Mouse (Mus musculus) urinary bladder, adult 2 months (tissue): Measurements from ENCODE around the gene 1700015F17Rik. TPM values are rescaled to one million over a fixed set of nuclear protein-coding genes. Genes with fewer than 3 reads are reported as not detected.

Experiments
- DNase-seq: peaks from one replicate; pipeline ENCODE4 v3.0.0; 2022; ENCODE audit warnings: low spot score
- polyA plus RNA-seq: library from polyadenylated mRNA; depleted of rRNA; stranded (reverse); fragments of >200 nt; gene quantifications from 2 replicates; pipeline ENCODE4 v1.2.3, GENCODE M21; 2012; rRNA removed

The 1700015F17Rik gene
- 0.10 TPM in 1 of 2 replicates, not detected in the other for polyA plus RNA-seq

GRCm38 (mm10) chr5:5479043-5479442 lies at the start of gene 1700015F17Rik:
Gene 1700015F17Rik, minus strand, starts transcription at chr5:5479143.
- DNase-seq, result no peak

GRCm38 (mm10) chr5:5515411-5515810 lies 36.5 kb upstream of the 1700015F17Rik start:
- no peak for DNase-seq

GRCm38 (mm10) chr5:5514196-5515076 lies 35.5 kb upstream of the 1700015F17Rik start, which contains the start of gene Cldn12:
Gene Cldn12, minus strand, starts transcription at chr5:5514958.
- DNase-seq, result peak; percentile 90

GRCm38 (mm10) chr5:5511401-5511800 lies 32.5 kb upstream of the 1700015F17Rik start:
- no peak for DNase-seq

GRCm38 (mm10) chr5:5510989-5511388 lies 32.0 kb upstream of the 1700015F17Rik start:
- DNase-seq, result no peak

GRCm38 (mm10) chr5:5510304-5510887 lies 31.5 kb upstream of the 1700015F17Rik start:
- no peak for DNase-seq

GRCm38 (mm10) chr5:5508231-5508630 lies 29.3 kb upstream of the 1700015F17Rik start:
- no peak for DNase-seq

- DNase-seq, result peak; percentile 36
These were observed 28.8 kb upstream of the 1700015F17Rik start for GRCm38 (mm10) chr5:5507701-5508225.

- no peak for DNase-seq
These were observed 25.5 kb upstream of the 1700015F17Rik start for GRCm38 (mm10) chr5:5504456-5504855.

GRCm38 (mm10) chr5:5503381-5503780 lies 24.4 kb upstream of the 1700015F17Rik start:
- DNase-seq, result no peak

GRCm38 (mm10) chr5:5501583-5501982 lies 22.6 kb upstream of the 1700015F17Rik start:
- DNase-seq, result no peak

GRCm38 (mm10) chr5:5496393-5496792 lies 17.4 kb upstream of the 1700015F17Rik start:
- no peak for DNase-seq

- no peak for DNase-seq
These were observed 16.1 kb upstream of the 1700015F17Rik start for GRCm38 (mm10) chr5:5495042-5495441.

- no peak for DNase-seq
These were observed 15.5 kb upstream of the 1700015F17Rik start for GRCm38 (mm10) chr5:5494269-5495005.

GRCm38 (mm10) chr5:5492163-5492562 lies 13.2 kb upstream of the 1700015F17Rik start:
- DNase-seq, result no peak

- no peak for DNase-seq
These were observed 7.1 kb upstream of the 1700015F17Rik start for GRCm38 (mm10) chr5:5486071-5486470.

GRCm38 (mm10) chr5:5483254-5483858 lies 4.4 kb upstream of the 1700015F17Rik start:
- no peak for DNase-seq

GRCm38 (mm10) chr5:5481662-5482061 lies 2.7 kb upstream of the 1700015F17Rik start:
- no peak for DNase-seq

- DNase-seq, result no peak
These were observed 2.8 kb downstream of the 1700015F17Rik start for GRCm38 (mm10) chr5:5476133-5476532.

- no peak for DNase-seq
These were observed 13.7 kb downstream of the 1700015F17Rik start for GRCm38 (mm10) chr5:5465256-5465655.

GRCm38 (mm10) chr5:5431746-5432438 lies 47.1 kb downstream of the 1700015F17Rik start:
- DNase-seq, result no peak
